Mouse (Mus musculus) ES-Bruce4 (cell line): ENCODE measurements at regions not wholly inside any gene's neighbourhood (a gene's known extent, or its start where the extent isn't known, plus 50 kb on each side); places are given as distances from the start of the nearest gene placed in this dataset.

Experiments
- H3K27ac ChIP-seq: 2 replicates; pipeline ENCODE4 v1.5.1; 2012; ENCODE audit warnings: low read length, inconsistent platforms; ENCODE audit not compliant: insufficient read depth
- H3K27me3 ChIP-seq: 2 replicates; pipeline ENCODE4 v1.6.1; 2012; ENCODE audit warnings: mild to moderate bottlenecking, low read length, inconsistent platforms; ENCODE audit not compliant: control insufficient read depth, poor library complexity, insufficient read depth, severe bottlenecking
- H3K36me3 ChIP-seq: 2 replicates; pipeline ENCODE4 v1.6.1; 2012; ENCODE audit warnings: inconsistent platforms, mild to moderate bottlenecking, low read length, moderate library complexity; ENCODE audit not compliant: control insufficient read depth, poor library complexity, insufficient read depth, severe bottlenecking
- H3K4me1 ChIP-seq: one replicate; pipeline ENCODE4 v1.8.1; 2011; ENCODE audit warnings: low read length; ENCODE audit not compliant: control insufficient read depth, insufficient read depth
- H3K4me3 ChIP-seq: 2 replicates; pipeline ENCODE4 v1.5.1; 2011; ENCODE audit warnings: low read depth, mild to moderate bottlenecking, low read length
- H3K9ac ChIP-seq: 2 replicates; pipeline ENCODE4 v1.6.1; 2012; ENCODE audit warnings: low read depth, mild to moderate bottlenecking, inconsistent platforms; ENCODE audit not compliant: poor library complexity, severe bottlenecking
- H3K9me3 ChIP-seq: replicated peaks from 2 replicates; pipeline ENCODE4 v1.6.1; 2012; ENCODE audit warnings: mild to moderate bottlenecking, low read length, inconsistent platforms; ENCODE audit not compliant: control insufficient read depth, poor library complexity, insufficient read depth, severe bottlenecking
- CTCF ChIP-seq: IDR thresholded peaks from one replicate; pipeline ENCODE4 v1.8.1; 2011; ENCODE audit warnings: low read depth, low read length
- EP300 ChIP-seq: IDR thresholded peaks from 2 replicates; pipeline ENCODE4 v1.6.1; 2011; ENCODE audit warnings: low read depth, low read length; ENCODE audit not compliant: insufficient read depth
- POLR2A ChIP-seq: IDR thresholded peaks from one replicate; pipeline ENCODE4 v1.8.1; 2011; ENCODE audit warnings: low read length; ENCODE audit not compliant: insufficient read depth

GRCm38 (mm10) chr12:118352866-118353265 lies 51.6 kb upstream of the Sp4 start:
- Histone ChIP-seq H3K9ac (no peak overlapping the region), H3K27me3 (no peaks in the 10 kb centered on the region), H3K9me3 (peaks cover 13% of the 10 kb centered on the region), H3K4me1 (no peaks in the 10 kb centered on the region), H3K27ac (no peak overlapping the region), H3K4me3 (no peak overlapping the region), H3K36me3 (no peaks in the 10 kb centered on the region)
- TF ChIP-seq EP300 = no peak

- no peak for TF ChIP-seq POLR2A
- no peak for TF ChIP-seq CTCF
- TF ChIP-seq EP300 = no peak
Observed at GRCm38 (mm10) chr12:118351421-118351820, 50.2 kb upstream of the Sp4 start.

More at GRCm38 (mm10) chr12:118351421-118351820, 50.2 kb upstream of the Sp4 start:
- Histone ChIP-seq H3K9ac (no peak overlapping the region), H3K27ac (no peak overlapping the region), H3K36me3 (no peaks in the 10 kb centered on the region), H3K9me3 (peaks cover 11% of the 10 kb centered on the region), H3K4me3 (no peak overlapping the region), H3K4me1 (no peaks in the 10 kb centered on the region), H3K27me3 (no peaks in the 10 kb centered on the region)
